Mouse (Mus musculus) spleen, postnatal 0 days (tissue): ENCODE measurements around the gene Fbln5. TPM values are rescaled to one million over a fixed set of nuclear protein-coding genes. Genes with fewer than 3 reads are reported as not detected.

Source experiments
- polyA plus RNA-seq: library from polyadenylated mRNA; unstranded; fragments of >200 nt; fragmentation: Nextera tagmentation; extraction: Ambion mirVana; gene quantifications from 2 replicates; pipeline ENCODE4 v1.2.1, GENCODE M21; 2015

Fbln5 gene
- 94.4 and 108 TPM in 2 replicates for polyA plus RNA-seq

GRCm38 (mm10) chr12:101818608-101819370 is at the start of gene Fbln5:
Gene Fbln5 (minus strand): TSS chr12:101819055.

GRCm38 (mm10) chr12:101718054-101718754 is 100.7 kb downstream of the Fbln5 start, which contains the start of gene Tc2n:
Gene Tc2n (minus strand): TSS chr12:101718523.

Other genes starting within 250 kb of the Fbln5 start
- gene Tc2n, start 100.5 kb downstream of the Fbln5 start, polyA plus RNA-seq: 0.27 and 0.36 TPM in 2 replicates
- gene Trip11, start 94.2 kb upstream of the Fbln5 start, polyA plus RNA-seq: 13.2 and 17.9 TPM in 2 replicates
- 14.8 and 16.4 TPM in 2 replicates for gene Atxn3, start 139.2 kb upstream of the Fbln5 start, polyA plus RNA-seq
- gene Cpsf2, start 156.9 kb upstream of the Fbln5 start, polyA plus RNA-seq: 27.2 and 28.3 TPM in 2 replicates